Mouse (Mus musculus) embryonic facial prominence, embryonic 11.5 days (tissue): ENCODE results near the gene Gm48551. TPM values are rescaled to one million over a fixed set of nuclear protein-coding genes. Genes with fewer than 3 reads are reported as not detected.
A peak's percentile ranks its signal among the peaks of the same experiment; 100 is the strongest.

Source experiments
- ATAC-seq: fragments of 200-750 bp; cut with Nextera tagmentation; replicated peaks from 2 replicates; pipeline ENCODE4 v1.8.0; 2017; ENCODE audit warnings: low read depth; ENCODE audit not compliant: insufficient number of reproducible peaks, low FRiP score, low TSS enrichment
- DNase-seq: peaks from one replicate; pipeline ENCODE4 v3.0.0-alpha.2; 2015; ENCODE audit warnings: low spot score
- H3K27ac ChIP-seq: fragments of 300-500 bp; sonication (generic); replicated peaks from 2 replicates; pipeline ENCODE4 v1.5.1; 2014; ENCODE audit warnings: mild to moderate bottlenecking, low read depth, low read length, control low read depth
- H3K27me3 ChIP-seq: fragments of 300-500 bp; sonication (generic); 2 replicates; pipeline ENCODE4 v1.6.1; 2014; ENCODE audit warnings: mild to moderate bottlenecking, low read length, moderate library complexity, mixed read lengths; ENCODE audit not compliant: control insufficient read depth, insufficient read depth
- H3K36me3 ChIP-seq: fragments of 300-500 bp; sonication (generic); replicated peaks from 2 replicates; pipeline ENCODE4 v1.6.1; 2014; ENCODE audit warnings: low read depth, mild to moderate bottlenecking, low read length, moderate library complexity, mixed read lengths; ENCODE audit not compliant: control insufficient read depth, insufficient read depth
- H3K4me1 ChIP-seq: fragments of 300-500 bp; sonication (generic); 2 replicates; pipeline ENCODE4 v1.6.1; 2014; ENCODE audit warnings: low read length, mixed read lengths; ENCODE audit not compliant: control insufficient read depth, insufficient read depth
- H3K4me2 ChIP-seq: fragments of 300-500 bp; sonication (generic); 2 replicates; pipeline ENCODE4 v1.6.1; 2014; ENCODE audit warnings: low read depth, mild to moderate bottlenecking, control low read depth, low read length, moderate library complexity
- H3K4me3 ChIP-seq: fragments of 300-500 bp; sonication (generic); 2 replicates; pipeline ENCODE4 v1.5.1; 2014; ENCODE audit warnings: low read depth, low read length, control low read depth
- H3K9ac ChIP-seq: fragments of 300-500 bp; sonication (generic); replicated peaks from 2 replicates; pipeline ENCODE4 v1.6.1; 2014; ENCODE audit warnings: mild to moderate bottlenecking, control low read depth, low read length
- H3K9me3 ChIP-seq: fragments of 300-500 bp; sonication (generic); replicated peaks from 2 replicates; pipeline ENCODE4 v1.6.1; 2016; ENCODE audit warnings: mild to moderate bottlenecking, low read length, inconsistent platforms, mixed read lengths; ENCODE audit not compliant: control insufficient read depth
- WGBS: fragments of 180-500 bp; shearing (Covaris S2); extraction: QIAGEN DNeasy Blood & Tissue Kit; methylation state at CpG from one replicate; pipeline ENCODE4 v1.1.7; 2014; 5-methylcytosine and 5-hydroxymethylcytosine counted together
- polyA plus RNA-seq: library from polyadenylated mRNA; unstranded; fragments of >200 nt; fragmentation: Nextera tagmentation; extraction: Ambion mirVana; gene quantifications from 2 replicates; pipeline ENCODE4 v1.2.1, GENCODE M21; 2014

Gene Gm48551
- polyA plus RNA-seq, 1 experiment from 2014 or later, result 2.5 TPM

- no peak overlapping the region for H3K4me2 ChIP-seq
- no peak for ATAC-seq
- DNase-seq, result no peak
- H3K27me3 ChIP-seq, result no peaks in the 10 kb centered on the region; the same call in 1 of the 2 replicates
- H3K9ac ChIP-seq, result no peak overlapping the region
- H3K36me3 ChIP-seq, result no peaks in the 10 kb centered on the region; the same call in 1 of the 2 replicates
- no peak overlapping the region for H3K27ac ChIP-seq
- peaks cover 17% of the 10 kb centered on the region for H3K4me1 ChIP-seq
- no peaks in the 10 kb centered on the region for H3K9me3 ChIP-seq
- H3K4me3 ChIP-seq, result no peak overlapping the region
- WGBS, result 71% methylated on average over 4 of the region's 4 CpGs
Measured at GRCm38 (mm10) chr10:81410350-81410749, 26.1 kb downstream of the Gm48551 start.

DNA sequence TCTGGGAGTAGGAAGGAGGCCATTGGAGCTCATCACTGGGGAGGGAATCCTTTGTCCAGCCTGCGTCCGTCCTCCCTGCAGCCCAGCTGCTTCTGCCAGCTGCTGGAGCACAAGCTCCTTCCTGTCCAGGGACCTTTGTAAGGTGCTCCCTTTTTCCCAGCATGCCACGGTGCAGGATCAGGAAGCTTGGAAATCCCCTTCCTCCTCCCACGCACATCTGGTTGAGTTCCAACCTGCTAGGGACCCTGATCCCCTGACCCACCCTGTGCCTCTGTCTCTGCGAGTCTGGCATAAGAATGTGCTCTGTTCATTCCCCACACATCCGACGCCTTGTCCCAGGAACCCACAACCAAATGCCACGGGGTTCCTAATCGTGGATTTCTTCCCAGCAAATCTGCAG is 26.7 kb downstream of the Gm48551 start:
- H3K9me3 ChIP-seq, result no peaks in the 10 kb centered on the region
- ATAC-seq (no peak), DNase-seq (no peak)
- no peak overlapping the region for H3K4me3 ChIP-seq
- whole genome bisulfite sequencing, result 79% methylated on average over 9 of the region's 9 CpGs
- H3K4me2 ChIP-seq, result no peak overlapping the region
- peaks cover 17% of the 10 kb centered on the region for H3K4me1 ChIP-seq
- H3K9ac ChIP-seq, result no peak overlapping the region
- peak overlapping the region; percentile 32; the same call in 1 of the 2 replicates for H3K27ac ChIP-seq
- no peaks in the 10 kb centered on the region; the same call in 1 of the 2 replicates for H3K36me3 ChIP-seq
- H3K27me3 ChIP-seq, result no peaks in the 10 kb centered on the region; the same call in 1 of the 2 replicates

- Histone ChIP-seq H3K27ac (peak overlapping the region; percentile 32; the same call in 1 of the 2 replicates), H3K9ac (no peak overlapping the region), H3K36me3 (no peaks in the 10 kb centered on the region; the same call in 1 of the 2 replicates), H3K9me3 (no peaks in the 10 kb centered on the region), H3K4me2 (no peak overlapping the region), H3K4me3 (no peak overlapping the region), H3K4me1 (peaks cover 17% of the 10 kb centered on the region), H3K27me3 (no peaks in the 10 kb centered on the region; the same call in 1 of the 2 replicates)
- WGBS, result 80% methylated on average over 18 of the region's 18 CpGs
- DNase-seq, result no peak
- no peak for ATAC-seq
Measured at GRCm38 (mm10) chr10:81411471-81412400, 27.5 kb downstream of the Gm48551 start.

DNA sequence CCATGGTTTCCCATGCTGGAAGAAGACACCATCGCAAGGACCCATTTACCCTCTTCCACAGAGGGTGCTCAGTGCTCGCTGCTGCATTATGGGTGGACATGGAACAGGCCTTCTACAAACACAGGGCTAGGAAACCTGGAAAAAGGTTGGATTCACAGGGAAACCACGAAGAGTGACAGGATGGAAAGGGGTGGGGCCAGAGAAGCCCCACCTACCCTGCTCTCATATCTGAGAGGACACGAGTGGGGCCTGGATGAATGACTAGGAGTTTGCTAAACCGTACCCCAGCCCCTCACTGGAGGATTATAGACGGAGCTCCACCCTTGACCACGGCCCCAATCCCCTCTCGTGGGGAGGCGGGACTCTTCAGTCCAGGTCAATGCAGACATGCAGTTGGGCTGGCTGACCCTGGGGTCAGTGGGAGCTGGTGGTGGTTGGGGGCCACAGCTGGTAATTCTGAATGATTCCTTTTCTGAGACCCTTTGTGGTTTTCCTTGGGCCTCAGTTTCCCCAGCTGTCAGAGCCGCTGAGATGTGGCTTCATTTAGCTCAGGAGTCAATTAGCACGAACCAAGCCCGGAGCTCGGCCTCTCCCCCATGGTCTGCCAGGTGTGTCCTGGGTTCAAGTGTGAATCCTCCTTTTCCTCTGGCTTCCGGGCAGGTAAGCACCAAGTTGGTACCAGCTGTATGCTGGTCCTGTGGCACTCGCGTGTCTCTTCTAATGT is 28.5 kb downstream of the Gm48551 start:
- Histone ChIP-seq H3K9me3 (no peaks in the 10 kb centered on the region), H3K27ac (no peak overlapping the region), H3K4me1 (peaks cover 16% of the 10 kb centered on the region), H3K36me3 (no peaks in the 10 kb centered on the region; the same call in 1 of the 2 replicates), H3K4me3 (no peak overlapping the region), H3K9ac (no peak overlapping the region), H3K4me2 (no peak overlapping the region), H3K27me3 (no peaks in the 10 kb centered on the region)
- WGBS, result 76% methylated on average over 16 of the region's 16 CpGs
- no peak for ATAC-seq
- no peak for DNase-seq

- 26% methylated on average over 26 of the region's 26 CpGs for WGBS
- ATAC-seq, result no peak
- peak; percentile 76 for DNase-seq
- 0 out of 2 replicates have a peak overlapping the region, but pooled peaks have one; percentile 19 for H3K4me2 ChIP-seq
- H3K9ac ChIP-seq, result peak overlapping the region; percentile 30
- peaks cover 11% of the 10 kb centered on the region for H3K4me1 ChIP-seq
- no peaks in the 10 kb centered on the region for H3K9me3 ChIP-seq
- no peaks in the 10 kb centered on the region; the same call in 1 of the 2 replicates for H3K36me3 ChIP-seq
- no peak overlapping the region for H3K4me3 ChIP-seq
- no peaks in the 10 kb centered on the region for H3K27me3 ChIP-seq
- H3K27ac ChIP-seq, result peak overlapping the region; percentile 25; the same call in 1 of the 2 replicates
Measured at GRCm38 (mm10) chr10:81413310-81414261, 29.3 kb downstream of the Gm48551 start.

- Histone ChIP-seq H3K27ac (no peak overlapping the region), H3K9ac (no peak overlapping the region), H3K9me3 (no peaks in the 10 kb centered on the region), H3K4me1 (peaks cover 7% of the 10 kb centered on the region), H3K4me3 (no peak overlapping the region), H3K36me3 (no peaks in the 10 kb centered on the region; the same call in 1 of the 2 replicates), H3K27me3 (no peaks in the 10 kb centered on the region), H3K4me2 (0 out of 2 replicates have a peak overlapping the region, but pooled peaks have one; percentile 16)
- DNase-seq, result peak; percentile 44
- no peak for ATAC-seq
Measured at GRCm38 (mm10) chr10:81414682-81415081, 30.4 kb downstream of the Gm48551 start.

- H3K9ac ChIP-seq, result no peak overlapping the region
- H3K9me3 ChIP-seq, result no peaks in the 10 kb centered on the region
- H3K36me3 ChIP-seq, result no peaks in the 10 kb centered on the region; the same call in 1 of the 2 replicates
- no peak for DNase-seq
- no peak overlapping the region; the same call in 1 of the 2 replicates for H3K27ac ChIP-seq
- H3K4me3 ChIP-seq, result no peak overlapping the region
- ATAC-seq, result no peak
- 0 out of 2 replicates have a peak overlapping the region, but pooled peaks have one; percentile 16 for H3K4me2 ChIP-seq
- peaks cover 7% of the 10 kb centered on the region for H3K4me1 ChIP-seq
- H3K27me3 ChIP-seq, result no peaks in the 10 kb centered on the region
- WGBS, result 85% methylated on average over 5 of the region's 5 CpGs
Measured at GRCm38 (mm10) chr10:81415146-81415545, 30.9 kb downstream of the Gm48551 start.
